Mouse (Mus musculus): ENCODE data around the gene Msi2.

- TF ChIP-seq FLI1 (IDR thresholded peaks at IDR 0.05; ENCODE audit: low read length) (no peak), GATA1 (IDR thresholded peaks at IDR 0.05; ENCODE audit: borderline replicate concordance, low read length) (no peak)
These were observed 143.5 kb downstream of the Msi2 start for GRCm38 (mm10) chr11:88574575-88575360.
